Mouse (Mus musculus) right cerebral cortex, postnatal 14 days (tissue): Measurements from ENCODE around the gene Epb41.

Experiments
- DNase-seq: peaks from one replicate; pipeline ENCODE4 v3.0.0; 2022

Gene Epb41

DNA sequence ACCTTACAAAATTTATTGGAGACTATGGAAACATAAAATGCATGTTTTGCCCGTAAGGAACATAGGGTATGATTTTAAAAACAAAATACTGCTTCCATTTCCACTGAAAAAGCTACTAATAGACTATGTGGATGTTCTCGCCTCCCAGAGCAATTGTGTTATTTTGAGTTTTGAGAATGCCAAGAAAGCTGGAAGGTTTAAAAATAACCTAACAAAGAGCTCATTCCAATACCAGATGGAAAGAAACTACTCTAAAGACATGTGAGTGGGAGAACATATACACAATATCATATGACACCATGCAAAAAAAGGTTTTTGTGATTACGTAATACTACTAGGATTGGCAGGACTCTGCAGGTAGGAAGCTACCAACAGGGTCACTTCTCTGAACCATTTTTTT, 31.4 kb downstream of the Epb41 start:
- DNase-seq, result no peak

DNA sequence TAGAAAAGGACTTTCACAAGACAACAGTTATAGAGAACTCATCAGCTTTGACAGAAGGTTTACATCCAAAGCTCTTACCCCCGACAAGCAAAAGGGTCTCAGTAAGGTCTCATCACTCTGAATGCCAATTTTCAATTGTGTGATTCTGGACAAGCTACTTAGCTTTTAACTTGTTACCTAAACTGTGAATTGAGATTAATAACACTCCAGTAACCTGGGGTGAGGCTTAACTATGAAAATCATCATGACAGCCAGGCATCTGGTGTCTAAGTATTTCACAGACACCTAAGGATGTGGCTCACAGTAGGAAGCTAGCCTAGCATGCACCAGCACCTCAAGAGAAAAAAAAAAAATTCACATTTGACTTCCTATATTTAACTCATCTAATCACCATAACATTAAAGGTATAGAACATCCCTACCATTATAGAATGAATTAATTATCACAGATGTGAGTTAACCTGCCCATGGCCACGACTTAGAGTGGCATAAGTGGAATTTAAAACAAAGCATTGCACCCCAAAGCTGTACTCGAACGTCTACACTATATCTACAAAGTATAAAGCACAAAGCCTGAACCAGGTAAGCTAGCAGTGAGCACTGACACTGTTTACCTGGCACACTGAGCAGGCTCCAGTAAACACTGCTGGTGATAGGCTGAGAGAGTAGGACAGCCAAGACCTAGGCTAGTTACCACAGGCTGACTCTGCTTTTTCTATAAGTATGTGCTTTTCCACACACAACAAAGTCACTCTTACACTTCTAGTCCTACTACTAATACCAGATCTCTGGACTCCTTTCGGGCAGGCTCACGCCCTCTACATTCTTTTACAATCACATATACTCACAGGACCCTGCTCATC, 33.4 kb downstream of the Epb41 start:
- no peak for DNase-seq

DNA sequence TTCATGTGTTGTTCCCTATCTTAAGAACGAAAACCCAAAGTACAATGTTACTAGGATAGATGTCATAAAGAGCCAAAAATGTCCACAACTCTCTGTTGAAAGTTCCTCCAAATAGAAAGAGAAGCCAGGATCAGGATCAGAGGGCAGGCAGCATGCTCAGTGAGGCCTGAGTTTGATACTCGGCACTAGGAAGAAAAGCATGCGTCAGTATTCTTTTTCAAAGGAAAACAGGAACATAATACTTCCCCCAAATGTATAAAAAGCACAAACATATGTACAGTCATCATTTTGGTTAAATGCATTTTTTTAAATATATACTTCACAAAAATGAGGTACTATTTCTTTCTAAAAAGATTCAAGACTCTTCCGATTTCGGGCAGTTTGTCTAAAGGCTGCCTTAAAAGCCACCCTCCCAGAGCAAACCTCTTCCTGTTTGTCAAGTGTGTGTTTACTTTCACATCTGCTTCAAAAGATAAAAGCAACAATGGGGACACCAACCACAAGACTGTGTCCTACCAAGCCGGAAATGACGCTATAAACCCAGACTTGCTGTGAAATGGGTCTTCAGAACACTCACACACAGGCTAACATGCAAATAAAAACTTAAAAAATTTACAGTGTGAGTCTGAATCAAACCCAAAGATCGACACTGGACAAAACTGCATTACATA, 35.0 kb downstream of the Epb41 start:
- DNase-seq, result no peak

DNA sequence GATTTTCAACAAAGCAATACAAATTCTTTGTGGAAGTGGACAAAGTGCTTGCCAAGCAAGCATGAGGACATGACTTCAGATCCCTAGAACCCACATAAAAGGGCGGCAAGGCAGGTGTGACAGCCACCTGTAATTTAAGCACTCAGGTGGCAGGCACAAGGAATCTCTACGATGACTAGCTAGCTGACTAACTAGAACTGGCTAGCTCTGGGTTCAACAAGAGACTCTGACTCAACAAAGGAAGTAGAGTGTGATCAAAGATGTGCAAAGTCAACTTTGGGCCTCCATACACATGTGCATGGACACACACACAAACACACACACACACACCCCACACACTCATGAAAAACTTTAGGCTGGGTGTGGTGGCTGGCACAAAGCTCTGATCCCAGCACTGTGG, 35.6 kb downstream of the Epb41 start:
- no peak for DNase-seq

DNA sequence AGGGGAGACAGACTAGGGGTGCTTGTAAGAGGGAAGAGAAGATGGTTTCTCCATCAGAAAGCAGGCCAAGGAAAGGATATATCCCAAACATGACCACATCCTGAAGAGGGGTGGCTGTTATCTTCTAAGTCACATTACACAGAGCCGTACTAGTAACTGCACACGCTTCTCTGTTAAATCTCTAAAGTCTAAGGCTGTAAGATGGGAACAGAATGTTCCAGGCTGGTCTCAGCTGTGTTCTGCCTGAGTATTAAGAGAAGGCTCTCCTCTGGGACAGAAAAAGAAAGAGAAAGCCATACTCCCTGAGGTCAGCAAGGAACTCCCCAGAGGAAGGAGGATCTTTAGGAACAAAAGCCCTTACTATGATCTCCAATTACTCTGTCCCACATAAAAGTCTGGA, 36.3 kb downstream of the Epb41 start:
- DNase-seq, result no peak

DNA sequence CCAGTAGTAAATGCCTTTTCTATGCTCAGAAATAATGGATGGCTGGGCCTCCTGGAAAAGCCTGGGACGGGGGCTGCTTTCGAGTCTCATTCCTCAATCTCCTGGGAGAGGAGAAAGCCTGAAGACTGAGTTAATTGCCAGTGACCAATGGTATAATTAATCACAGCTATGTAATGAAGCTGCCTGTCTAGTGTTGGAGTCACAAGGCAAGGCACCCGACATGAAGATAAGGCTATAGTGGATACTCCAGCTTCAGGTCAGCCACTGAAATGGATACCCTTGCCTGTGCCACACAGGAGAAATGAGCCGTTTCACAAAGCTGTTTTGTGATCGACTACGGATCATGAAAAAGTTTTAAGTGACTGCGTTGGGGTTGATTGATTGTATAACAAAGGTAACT, 37.1 kb downstream of the Epb41 start:
- no peak for DNase-seq

DNA sequence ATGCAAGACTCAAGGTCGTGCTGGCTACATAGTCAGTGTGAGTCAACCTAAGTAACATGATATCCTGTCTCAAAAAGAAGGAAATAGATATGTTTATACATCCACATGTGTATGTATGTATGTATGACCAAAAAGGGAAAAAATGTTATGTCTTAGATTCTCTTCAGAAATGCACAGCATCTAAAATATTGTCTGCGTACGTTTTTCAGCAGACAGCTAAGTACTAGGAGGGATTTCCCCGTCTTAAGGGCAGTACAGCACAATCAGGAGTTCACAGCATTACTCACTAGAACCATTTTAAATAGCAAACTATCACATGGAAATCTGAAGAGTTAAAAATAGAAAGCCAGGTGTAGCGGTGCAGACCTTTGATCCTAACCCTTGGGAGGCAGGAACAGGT, 38.0 kb downstream of the Epb41 start:
- no peak for DNase-seq

DNA sequence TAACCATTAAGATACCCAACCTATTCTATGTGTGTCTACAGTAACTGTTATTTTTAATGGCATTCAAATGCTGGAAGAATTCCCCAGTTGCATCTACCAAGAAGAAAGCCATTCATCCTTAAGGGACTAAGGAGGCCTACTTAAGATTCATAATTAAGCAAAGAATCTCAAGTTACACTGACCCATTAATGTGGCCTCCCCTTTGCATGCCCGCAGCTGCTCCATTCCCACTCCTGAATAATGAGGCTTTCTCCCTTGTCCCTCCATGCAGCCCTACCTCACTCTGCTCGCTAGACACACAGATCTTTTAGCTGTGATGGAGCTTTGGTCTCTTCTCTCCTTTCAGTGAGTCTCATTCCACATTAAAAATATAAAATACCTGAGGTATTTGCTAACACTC, 40.9 kb downstream of the Epb41 start:
- DNase-seq, result no peak

DNA sequence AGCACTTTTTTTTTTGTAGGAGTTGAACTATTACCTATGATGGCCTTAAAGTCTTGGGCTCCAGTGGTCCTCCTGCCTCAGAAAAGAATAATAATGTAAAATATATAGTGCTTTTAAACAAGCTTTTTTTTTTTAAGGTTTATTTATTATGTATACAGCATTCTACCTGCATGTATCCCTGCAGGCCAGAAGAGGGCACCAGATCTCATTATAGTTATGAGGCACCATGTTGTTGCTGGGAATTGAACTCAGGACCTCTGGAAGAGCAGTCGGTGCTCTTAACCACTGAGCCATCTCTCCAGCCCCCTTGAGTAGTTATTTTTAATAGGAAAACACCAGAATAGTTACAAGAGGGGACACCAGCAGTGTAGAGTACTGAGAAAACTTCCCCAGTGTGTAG, 41.9 kb downstream of the Epb41 start:
- DNase-seq, result no peak

DNA sequence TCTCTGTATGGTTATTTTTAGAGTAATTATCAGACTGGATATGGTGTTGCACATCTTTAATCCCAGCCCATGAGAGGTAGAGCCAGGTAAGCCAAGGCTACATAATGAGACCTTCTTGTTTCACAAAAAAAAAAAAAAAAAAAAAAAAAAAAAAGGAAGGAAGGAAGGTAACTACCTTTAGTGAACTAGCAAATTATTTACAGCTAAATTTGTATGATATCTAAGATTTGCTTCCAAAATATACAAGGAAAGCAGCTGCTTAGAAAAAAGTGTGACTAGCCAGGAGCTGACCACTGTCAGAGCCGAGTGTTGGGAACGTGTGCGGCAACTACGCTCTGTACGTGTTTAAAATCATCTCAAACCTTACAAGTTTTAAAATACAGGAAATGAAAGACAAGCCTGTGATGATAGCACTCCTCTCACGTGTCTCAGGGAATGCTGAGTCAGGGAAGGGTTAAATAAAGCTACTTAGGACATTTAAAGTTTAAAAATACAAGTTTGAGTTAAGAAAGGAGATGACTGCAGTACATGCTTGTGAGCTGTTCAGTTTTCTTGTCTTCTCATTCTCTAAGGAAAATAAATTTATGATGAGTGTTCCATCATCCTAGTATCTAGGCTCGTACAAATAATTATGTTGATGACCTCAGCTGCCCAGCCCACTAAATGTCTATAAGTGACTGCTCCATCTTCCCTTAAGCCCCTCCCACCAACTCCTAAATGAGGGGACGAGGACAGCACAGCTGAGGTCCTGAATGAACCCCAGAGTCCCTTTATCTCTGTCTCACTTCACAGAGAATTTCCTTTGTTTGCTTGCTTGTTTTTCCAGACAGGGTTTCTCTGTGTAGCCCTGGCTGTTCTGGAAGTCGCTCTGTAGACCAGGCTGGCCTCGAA, 45.0 kb downstream of the Epb41 start:
- no peak for DNase-seq

DNA sequence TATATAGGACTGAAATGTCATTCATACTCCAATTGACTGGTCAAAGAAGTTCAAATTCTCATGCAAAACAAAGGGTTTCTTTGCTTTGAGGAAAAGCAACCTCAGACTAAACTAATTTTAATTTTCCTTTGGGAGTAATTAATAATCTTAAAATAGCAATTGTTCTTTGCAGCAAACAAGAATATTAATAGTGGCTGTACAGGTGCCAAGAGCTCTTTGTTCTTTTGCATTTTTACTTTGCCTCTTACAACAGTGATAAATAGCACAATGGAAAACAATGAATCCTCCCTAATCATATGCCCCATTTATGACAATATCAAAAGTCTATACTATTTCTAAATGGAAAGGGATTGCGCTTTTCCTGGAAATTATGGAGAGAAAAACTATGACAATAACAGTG, 47.3 kb downstream of the Epb41 start:
- DNase-seq, result no peak

DNA sequence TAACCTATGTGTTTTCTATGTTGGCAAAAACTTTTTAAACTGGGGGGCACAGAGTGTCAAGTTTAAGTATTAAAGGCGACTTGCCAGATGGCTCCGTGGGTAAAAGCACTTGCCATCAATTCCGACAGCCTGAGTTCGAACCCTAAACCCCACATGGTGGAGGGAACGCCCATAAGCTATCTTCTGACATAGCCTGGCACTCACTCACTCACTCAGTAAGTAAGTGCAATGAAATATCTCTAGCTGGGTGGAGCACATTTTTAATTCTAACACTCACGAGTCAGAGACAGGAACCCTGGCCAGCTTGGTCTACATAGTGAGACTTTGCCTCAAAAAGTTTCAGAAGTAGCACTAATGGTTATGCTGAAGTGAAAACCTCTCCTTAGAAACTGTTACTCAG, 48.0 kb downstream of the Epb41 start:
- no peak for DNase-seq

DNA sequence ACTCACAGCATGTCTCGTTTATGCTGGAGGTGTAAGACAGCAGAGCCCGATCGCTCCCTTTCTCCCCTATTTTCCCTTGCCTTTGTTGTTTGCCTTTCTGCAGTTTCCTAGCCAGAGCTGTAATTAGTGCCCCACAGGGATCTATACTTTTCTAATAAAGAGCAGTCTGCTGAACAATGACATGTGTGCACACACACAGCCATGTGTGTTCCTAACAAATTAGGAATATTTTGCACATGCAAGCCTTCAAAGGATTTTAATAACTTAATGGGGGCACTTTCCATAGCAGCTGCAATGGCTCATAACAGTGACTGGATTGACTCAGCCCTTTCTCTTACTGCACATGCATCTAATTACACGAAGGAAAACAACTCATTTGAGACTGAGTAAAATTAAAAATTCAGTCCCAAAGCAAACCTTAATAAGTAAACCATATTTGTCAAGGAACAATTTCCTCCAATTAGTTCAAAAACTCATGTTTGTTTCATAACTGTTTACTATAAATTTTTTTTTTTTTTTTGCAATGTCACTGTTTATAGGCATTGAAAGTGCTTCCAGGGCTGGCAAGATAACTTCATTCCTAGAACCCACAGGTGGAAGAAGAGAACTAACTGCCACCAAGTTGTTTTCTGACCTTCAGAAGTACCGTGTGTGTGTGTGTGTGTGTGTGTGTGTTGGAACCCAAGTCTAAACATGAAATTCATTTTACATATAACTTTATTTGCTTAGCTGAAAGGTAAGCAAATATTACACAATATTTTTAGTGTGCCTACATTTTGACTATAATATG, 49.2 kb downstream of the Epb41 start:
- DNase-seq, result no peak

DNA sequence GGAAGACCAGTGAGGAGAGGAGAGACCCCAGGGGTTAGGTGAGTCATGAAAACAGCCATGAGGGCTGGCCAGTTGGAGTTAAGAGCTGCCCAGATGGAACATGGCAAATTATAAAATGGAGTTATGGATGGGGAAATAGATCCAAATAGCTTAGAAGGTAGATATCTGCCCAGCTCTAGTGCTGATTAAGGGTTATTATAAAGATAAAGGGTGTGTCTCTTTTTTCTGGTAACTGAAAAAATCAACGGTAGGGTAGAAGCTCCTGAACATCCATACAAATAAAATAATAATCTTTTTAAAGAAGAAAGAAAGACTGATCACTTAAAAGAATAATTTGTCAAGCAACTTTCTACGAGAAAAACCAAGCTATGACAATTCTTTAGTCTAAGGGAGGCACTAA, 49.9 kb downstream of the Epb41 start:
- DNase-seq, result no peak

DNA sequence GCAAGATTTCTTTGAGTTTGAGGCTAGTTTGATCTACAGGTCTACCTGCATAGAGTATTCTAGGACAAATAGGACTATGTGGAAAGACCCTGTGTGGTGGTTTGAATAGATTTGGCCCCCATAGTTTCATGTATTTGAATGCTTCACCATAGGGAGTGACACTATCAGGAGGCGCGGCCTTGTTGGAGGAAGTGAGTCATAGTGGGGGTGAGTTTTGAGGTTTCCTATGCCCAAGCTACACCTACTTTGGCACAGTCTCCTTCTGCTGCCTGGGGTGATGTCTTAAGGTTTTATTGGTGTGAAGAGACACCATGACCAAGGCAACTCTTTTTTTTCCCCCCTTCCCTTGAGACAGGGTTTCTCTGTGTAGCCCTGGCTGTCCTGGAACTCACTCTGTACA, 51.3 kb downstream of the Epb41 start:
- no peak for DNase-seq

DNA sequence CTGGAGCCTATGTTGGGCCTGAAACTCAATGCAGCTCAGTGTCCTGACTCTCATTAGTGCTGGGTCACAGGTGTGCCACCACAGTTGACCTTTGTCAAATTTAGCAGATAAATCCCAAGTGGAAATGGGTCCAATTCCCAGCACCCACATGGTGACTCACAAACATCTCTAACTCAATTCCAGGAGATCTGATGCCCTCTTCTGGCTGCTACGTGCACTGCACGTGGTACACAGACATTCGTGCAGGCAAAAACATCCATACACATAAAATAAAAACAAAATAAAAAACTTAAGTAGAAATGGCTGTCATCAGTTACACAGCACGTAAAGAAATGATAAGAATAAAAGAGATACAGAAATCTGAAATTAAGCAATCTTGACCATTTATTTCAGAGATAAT, 52.5 kb downstream of the Epb41 start:
- no peak for DNase-seq

DNA sequence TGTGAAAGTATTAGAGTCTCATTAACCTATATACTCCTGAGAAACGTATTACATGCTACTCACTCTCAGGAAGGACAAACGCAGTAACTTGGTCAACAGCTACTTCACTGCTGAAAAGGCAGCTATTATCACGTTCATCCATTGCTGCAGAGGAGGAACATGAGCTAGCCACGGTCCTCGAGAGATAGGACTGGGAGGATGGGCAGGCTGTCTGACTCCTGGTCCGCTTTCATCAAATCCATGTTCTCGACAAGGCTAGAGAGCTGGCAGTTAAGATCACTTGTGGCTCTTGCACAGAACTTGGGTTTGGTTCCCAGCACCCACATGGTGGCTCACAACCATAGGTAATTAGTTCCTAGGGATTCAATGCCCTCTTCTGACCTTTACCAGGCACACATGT, 53.2 kb downstream of the Epb41 start:
- DNase-seq, result no peak

DNA sequence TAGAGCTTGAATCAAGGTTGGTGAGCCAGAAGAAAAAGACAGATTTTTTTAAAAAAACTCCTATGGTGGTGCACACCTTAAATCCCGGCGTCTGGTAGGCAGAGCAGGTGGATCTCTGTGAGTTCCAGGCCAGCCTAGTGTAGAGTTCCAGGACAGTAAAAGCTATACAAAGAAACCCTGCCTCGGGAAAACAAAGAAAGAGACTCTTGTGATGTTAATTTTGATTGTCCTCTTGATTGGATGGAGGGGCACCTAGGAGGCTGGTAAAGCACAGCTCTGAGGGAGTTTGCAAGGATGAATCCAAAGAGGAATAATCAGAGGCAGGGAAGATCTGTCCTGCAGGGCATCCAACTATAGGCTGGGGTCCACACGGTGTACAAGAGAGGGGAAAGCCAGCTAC, 56.6 kb downstream of the Epb41 start:
- DNase-seq, result no peak

DNA sequence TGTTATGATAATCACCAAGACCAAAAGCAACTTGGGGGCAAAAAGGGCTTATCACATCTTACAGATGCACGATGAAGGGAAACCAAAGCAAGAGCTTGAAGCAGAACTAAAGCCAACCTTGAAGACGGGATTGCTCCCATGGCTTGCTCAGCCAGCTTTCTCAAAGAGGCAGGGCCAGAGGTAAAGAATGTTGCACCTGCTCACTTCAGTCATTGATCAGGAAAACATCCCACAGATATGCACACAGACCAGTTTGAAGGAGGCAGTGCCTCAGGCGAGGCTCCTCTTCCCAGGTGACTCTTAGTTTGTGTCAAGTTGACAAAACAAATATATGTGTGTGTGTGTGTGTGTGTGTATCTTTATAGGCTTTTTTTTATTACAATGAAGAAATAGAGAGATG, 59.7 kb downstream of the Epb41 start:
- no peak for DNase-seq

DNA sequence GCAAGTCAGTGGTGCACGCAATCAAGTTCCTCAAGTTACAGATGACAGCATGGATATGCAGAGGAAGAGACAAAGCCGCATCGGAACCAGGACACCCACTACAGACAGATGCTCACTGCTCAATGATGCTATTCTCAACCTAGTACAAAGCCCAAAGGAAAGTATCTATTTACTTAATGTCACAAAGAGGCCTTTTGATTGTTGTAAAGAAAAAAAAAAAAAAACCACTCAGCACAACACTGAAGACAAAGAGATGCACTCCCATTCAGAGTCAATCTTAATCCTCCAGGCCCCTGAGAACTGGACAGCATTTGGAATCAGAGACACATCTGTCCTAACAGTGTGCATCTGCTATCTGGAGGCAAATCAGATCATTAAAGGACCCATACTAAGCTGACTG, 63.5 kb downstream of the Epb41 start:
- no peak for DNase-seq

DNA sequence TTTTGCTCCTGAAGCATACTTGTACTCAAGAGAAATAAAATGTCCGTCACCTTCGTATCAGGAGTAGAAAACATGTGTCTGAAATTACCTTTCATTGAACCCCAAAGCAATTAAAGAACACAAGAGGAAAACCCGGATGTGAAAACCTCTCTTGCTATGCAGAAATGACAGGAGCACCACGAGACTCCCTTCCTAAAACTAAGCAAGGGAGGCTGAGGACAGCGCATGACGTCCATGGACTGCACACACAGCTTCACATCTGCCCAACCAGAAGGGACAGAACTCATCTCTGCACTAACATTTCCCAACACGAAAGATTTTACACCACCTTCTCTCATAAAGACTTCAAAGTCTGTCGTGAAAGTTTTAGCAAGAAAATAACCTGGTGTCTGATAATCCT, 64.7 kb downstream of the Epb41 start:
- DNase-seq, result no peak

DNA sequence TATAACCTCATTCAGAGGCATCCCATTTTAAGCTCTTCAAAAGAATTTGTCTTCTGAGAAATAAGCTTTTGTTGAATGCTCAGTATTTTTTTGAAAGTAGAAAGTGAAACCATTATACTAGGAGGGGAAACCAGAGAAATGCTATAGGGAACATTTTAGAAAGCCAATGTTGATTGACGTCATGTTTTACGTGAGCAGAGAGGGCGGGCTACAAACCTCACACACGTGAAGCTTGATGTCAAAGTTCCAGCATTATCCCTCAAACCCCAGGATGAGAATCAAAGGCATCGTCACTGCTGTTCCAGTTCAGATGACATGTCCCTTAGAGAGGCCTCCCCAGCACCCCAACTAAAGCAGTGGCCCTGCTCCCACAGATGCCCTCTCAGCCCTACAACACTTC, 66.9 kb downstream of the Epb41 start:
- no peak for DNase-seq

DNA sequence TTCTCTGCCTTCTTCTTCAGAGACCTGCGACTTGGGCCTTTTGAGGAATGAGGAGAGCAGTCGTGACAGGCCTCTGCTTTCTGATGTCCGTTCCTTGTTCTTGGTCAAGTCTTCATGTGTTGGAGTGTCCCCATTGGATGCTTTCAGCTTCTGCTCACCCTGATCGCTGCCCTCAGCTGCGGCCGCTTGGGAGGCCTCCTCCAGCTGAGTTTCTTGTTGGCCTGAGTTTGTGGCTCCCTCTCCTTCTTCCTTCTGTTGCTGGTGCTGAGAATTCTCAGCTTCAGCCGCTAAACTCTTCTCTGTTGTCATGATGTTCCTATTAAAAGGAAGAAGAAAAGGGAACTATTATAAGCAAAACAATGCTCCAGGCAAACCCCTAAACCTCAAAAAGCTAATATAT, 68.0 kb downstream of the Epb41 start:
- DNase-seq, result no peak
